Mouse (Mus musculus) forebrain, embryonic 13.5 days (tissue): ENCODE measurements around the gene Ank3. TPM values are rescaled to one million over a fixed set of nuclear protein-coding genes. Genes with fewer than 3 reads are reported as not detected.
A peak's percentile ranks its signal among the peaks of the same experiment; 100 is the strongest.

Experiments used
- ATAC-seq: fragments of 200-750 bp; cut with Nextera tagmentation; 2 replicates; pipeline ENCODE4 v1.8.0; 2017
- H3K27ac ChIP-seq: fragments of 300-500 bp; sonication (generic); 2 replicates; pipeline ENCODE4 v1.5.1; 2015; ENCODE audit warnings: inconsistent platforms, mild to moderate bottlenecking, moderate library complexity
- H3K27me3 ChIP-seq: fragments of 300-500 bp; sonication (generic); 2 replicates; pipeline ENCODE4 v1.6.1; 2015; ENCODE audit warnings: mild to moderate bottlenecking, inconsistent platforms
- H3K36me3 ChIP-seq: fragments of 300-500 bp; sonication (generic); 2 replicates; pipeline ENCODE4 v1.6.1; 2015; ENCODE audit warnings: mild to moderate bottlenecking, inconsistent platforms; ENCODE audit not compliant: poor library complexity, severe bottlenecking
- H3K4me1 ChIP-seq: fragments of 300-500 bp; sonication (generic); 2 replicates; pipeline ENCODE4 v1.6.1; 2015; ENCODE audit warnings: inconsistent platforms
- H3K4me2 ChIP-seq: fragments of 300-500 bp; sonication (generic); 2 replicates; pipeline ENCODE4 v1.6.1; 2015; ENCODE audit warnings: inconsistent platforms, mild to moderate bottlenecking, moderate library complexity
- H3K4me3 ChIP-seq: fragments of 300-500 bp; sonication (generic); 2 replicates; pipeline ENCODE4 v1.5.1; 2015; ENCODE audit warnings: mild to moderate bottlenecking, inconsistent platforms
- H3K9ac ChIP-seq: fragments of 300-500 bp; sonication (generic); 2 replicates; pipeline ENCODE4 v1.6.1; 2015; ENCODE audit warnings: mild to moderate bottlenecking, inconsistent platforms
- H3K9me3 ChIP-seq: fragments of 300-500 bp; sonication (generic); replicated peaks from 2 replicates; pipeline ENCODE4 v1.6.1; 2016; ENCODE audit warnings: inconsistent platforms
- WGBS: fragments of 180-500 bp; shearing (Covaris S2); methylation state at CpG from one replicate; pipeline ENCODE4 v1.1.7; 2015; 5-methylcytosine and 5-hydroxymethylcytosine counted together
- polyA plus RNA-seq: library from polyadenylated mRNA; unstranded; fragments of >200 nt; fragmentation: Nextera tagmentation; extraction: Ambion mirVana; gene quantifications from 2 replicates; pipeline ENCODE4 v1.2.1, GENCODE M21; 2015

Gene Ank3
- polyA plus RNA-seq, 1 experiment from 2014 or later: 63.5 TPM

DNA sequence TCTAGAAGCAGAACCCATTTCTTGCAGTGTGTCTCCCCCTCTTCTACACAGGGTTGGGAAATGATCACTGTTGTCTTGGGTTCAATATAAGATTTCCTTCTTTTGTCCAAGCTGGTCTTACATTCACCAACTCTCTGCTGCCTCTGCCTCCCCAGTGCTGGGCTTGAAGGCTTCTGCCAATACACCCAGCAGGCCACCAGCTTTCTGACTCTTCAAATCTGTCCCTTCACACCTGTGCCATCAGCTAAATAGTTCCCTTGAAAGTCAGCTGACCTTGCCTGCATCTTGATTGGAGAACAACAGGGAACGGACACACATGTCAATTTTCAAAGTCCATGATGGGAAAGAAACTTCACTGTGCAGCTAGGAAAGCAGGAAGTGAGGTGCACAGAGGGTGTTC, 300.1 kb downstream of the Ank3 start:
- Histone ChIP-seq H3K9me3 (no peaks in the 10 kb centered on the region), H3K36me3 (no peaks in the 10 kb centered on the region), H3K27me3 (no peaks in the 10 kb centered on the region), H3K4me3 (no peak overlapping the region), H3K4me2 (no peak overlapping the region), H3K27ac (no peak overlapping the region), H3K4me1 (no peaks in the 10 kb centered on the region), H3K9ac (no peak overlapping the region)
- 91% methylated on average over 1 of the region's 1 CpGs for WGBS
- no peak for ATAC-seq

DNA sequence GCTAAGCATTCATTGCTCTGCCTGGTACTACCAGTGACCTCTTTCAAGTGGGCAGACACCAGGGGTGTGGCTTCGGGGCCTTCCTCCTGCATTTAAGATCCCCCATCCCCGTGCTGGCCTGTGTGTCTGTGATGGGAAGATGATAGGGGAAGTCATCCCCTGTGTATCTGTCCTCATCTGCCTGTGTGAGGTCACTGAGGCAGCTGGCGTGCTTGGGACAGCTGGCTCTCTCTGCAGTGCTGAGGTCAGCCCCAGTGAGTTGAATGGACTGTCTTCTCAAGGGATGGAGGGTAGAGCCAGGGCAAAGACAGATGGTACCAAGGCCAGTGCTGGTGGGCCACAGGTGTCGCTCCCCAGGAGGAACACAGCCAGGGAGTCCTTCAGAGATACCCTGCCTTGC, 302.7 kb downstream of the Ank3 start:
- Histone ChIP-seq H3K4me3 (no peak overlapping the region), H3K4me1 (peaks cover 8% of the 10 kb centered on the region), H3K9me3 (no peaks in the 10 kb centered on the region), H3K4me2 (no peak overlapping the region), H3K36me3 (no peaks in the 10 kb centered on the region), H3K27me3 (no peaks in the 10 kb centered on the region), H3K27ac (no peak overlapping the region), H3K9ac (no peak overlapping the region)
- ATAC-seq: no peak
- 66% methylated on average over 4 of the region's 4 CpGs for WGBS

DNA sequence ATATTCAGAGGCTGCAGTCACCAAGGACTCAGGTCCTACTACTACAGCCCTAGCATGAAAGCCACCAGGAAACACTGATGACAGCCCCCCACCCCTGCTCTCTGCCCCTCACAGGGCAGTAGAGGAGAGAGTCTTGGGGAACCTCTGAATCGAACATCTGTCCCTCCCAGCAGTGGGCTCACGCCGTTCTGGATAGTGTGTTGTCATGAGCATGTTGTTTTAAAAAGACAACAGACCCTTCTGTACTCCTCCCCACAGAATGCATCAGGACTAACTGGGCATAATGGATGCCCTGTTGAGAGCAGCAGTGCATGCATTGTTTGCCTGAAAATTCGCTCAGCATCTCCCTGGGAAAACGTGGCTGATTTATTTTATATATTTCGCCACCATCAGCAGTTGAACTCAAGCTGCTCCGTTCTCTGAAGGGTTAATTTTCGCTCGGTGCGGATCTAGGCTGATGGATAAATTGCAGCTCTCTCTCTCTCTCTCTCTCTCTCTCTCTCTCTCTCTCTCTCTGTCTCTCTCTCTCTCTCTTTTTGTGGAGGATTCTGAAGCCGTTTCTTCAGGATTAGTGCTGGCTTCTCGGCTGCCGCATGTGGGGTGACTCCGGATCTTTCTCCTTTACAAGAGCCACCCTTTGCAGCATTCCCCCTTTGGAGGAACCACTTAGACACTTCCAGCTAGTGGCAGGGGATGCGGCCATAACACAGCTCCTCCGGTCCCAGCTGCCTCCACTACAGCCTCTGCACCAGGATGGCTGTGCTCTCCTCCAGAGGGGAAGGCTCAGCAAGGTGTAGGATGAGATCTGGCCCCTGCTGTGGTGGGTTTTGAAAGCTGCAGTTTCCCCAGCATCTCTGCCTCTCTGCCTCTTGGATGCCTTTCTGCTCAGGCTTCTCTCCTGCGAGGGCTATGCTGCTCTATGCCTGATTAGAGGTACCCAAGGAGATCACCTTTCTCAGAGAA, 307.5 kb downstream of the Ank3 start:
- H3K27me3 ChIP-seq: no peaks in the 10 kb centered on the region
- 1% methylated on average over 17 of the region's 17 CpGs for WGBS
- H3K4me2 ChIP-seq: peak overlapping the region; percentile 69
- H3K9me3 ChIP-seq: no peaks in the 10 kb centered on the region
- H3K4me3 ChIP-seq: peak overlapping the region; percentile 50
- H3K9ac ChIP-seq: peak overlapping the region; percentile 78
- no peaks in the 10 kb centered on the region for H3K36me3 ChIP-seq
- peak overlapping the region; percentile 92 for H3K27ac ChIP-seq
- peaks cover 52% of the 10 kb centered on the region for H3K4me1 ChIP-seq
- ATAC-seq: peak; percentile 79

DNA sequence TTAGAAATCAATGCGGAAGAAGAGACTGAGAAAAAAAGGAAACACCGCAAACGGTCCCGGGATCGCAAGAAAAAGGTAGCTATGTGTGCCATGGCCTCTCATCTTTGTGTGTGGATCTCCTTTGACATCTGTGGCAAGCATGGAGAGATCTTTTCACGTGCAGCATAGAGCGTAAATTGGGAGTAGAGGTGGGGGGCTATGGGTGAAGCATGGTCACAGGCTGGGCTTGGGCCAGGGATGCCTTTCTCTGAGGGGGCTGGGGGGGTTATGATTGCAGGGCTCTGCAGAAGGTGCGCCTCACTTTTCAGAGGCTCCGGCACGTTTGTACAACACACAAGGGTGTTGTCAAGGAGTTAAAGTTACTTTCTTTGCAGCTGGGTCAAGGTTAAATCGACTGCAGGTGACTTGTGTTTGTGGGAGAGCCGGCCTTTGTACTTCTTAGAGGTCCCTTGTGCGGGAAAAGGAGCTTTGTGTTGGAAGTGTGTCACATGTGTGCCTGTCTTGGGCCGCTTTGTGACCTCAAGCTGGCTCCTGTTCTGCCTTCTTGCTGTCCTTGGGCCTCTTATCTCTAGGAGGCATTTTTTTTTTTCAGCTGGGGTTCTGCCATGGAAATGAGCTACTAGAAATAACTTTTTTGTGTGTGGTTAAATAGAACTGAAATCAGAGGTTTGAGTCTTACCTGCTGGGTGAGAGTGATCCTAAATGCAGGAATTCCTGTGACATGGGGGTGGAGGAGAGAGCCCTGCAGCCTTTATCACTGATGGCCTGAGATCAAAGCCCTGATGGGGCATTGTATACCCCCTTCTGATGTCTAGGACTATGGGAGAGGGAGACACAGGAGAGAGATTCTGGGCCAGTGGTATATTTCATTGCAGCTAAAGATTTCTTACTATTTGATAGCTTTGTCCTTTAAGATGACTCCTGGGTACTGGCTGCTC, 308.5 kb downstream of the Ank3 start:
- Histone ChIP-seq H3K9ac (peak overlapping the region; percentile 78), H3K36me3 (no peaks in the 10 kb centered on the region), H3K27ac (peak overlapping the region; percentile 92), H3K27me3 (no peaks in the 10 kb centered on the region), H3K4me2 (peak overlapping the region; percentile 69), H3K9me3 (no peaks in the 10 kb centered on the region), H3K4me1 (peaks cover 52% of the 10 kb centered on the region), H3K4me3 (peak overlapping the region; percentile 50)
- peak; percentile 19; the same call in 1 of the 2 replicates for ATAC-seq
- 14% methylated on average over 14 of the region's 14 CpGs for WGBS

DNA sequence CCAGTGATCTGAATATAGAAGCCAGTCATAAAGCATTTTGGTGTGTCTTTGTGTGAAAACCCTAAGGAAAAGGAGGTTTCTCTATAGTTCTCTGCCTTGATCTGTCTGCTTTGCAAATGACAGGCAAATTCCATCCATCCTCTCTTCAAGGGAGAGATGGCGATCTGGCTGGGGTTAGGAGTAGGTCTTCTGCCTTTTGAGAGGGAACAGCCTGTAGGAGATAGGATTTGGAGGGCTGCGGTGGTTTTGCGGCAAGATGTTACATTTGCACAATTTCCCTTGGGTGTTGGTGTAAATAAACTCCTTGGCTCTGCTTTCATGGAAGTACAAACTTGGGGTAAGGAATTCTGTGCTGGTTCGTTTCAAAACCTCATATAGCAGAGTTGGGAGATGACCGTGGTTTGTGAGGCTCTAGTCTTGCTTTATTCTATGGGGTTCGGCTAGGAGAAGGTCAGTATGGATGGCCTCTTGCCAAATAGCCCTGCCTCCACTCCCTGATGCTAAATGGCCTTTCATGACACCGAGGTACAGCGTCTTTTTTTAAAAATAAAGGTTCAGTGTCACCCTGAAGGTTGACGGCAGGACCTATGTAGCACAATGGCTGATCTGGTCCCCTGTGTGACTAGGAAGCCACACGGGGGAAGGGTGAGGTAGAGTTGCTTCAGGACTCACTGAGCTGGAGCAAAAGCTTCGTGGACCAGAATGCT, 309.4 kb downstream of the Ank3 start:
- WGBS: 75% methylated on average over 11 of the region's 11 CpGs
- Histone ChIP-seq H3K36me3 (no peaks in the 10 kb centered on the region), H3K4me2 (peak overlapping the region; percentile 69), H3K27me3 (no peaks in the 10 kb centered on the region), H3K4me1 (peaks cover 52% of the 10 kb centered on the region), H3K4me3 (peak overlapping the region; percentile 50), H3K9ac (peak overlapping the region; percentile 78), H3K27ac (0 out of 2 replicates have a peak overlapping the region, but pooled peaks have one; percentile 92), H3K9me3 (no peaks in the 10 kb centered on the region)
- no peak for ATAC-seq

DNA sequence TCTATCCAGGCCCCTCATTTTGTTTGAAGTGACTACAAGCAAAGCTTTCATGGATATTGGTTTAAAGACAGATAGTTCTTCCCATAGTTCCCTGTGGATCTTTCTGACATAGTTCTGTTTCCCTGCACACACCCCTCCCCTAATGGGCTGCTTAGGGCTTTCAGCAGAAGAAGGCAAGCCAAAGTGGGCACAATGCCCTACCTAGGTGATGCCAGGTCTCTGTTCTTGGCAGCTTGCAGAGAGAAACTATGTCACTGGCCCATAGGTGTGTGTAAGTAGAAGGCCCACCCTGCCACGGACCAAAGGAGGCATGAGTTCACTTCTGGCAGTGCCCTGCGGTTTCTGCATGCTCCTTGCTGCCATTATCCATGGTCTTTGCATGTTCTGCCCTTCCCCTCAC, 311.1 kb downstream of the Ank3 start:
- Histone ChIP-seq H3K27me3 (no peaks in the 10 kb centered on the region), H3K27ac (no peak overlapping the region), H3K4me1 (peaks cover 52% of the 10 kb centered on the region), H3K9me3 (no peaks in the 10 kb centered on the region), H3K36me3 (no peaks in the 10 kb centered on the region), H3K4me2 (0 out of 2 replicates have a peak overlapping the region, but pooled peaks have one; percentile 5), H3K9ac (no peak overlapping the region), H3K4me3 (no peak overlapping the region)
- 86% methylated on average over 2 of the region's 2 CpGs for WGBS
- ATAC-seq: no peak

DNA sequence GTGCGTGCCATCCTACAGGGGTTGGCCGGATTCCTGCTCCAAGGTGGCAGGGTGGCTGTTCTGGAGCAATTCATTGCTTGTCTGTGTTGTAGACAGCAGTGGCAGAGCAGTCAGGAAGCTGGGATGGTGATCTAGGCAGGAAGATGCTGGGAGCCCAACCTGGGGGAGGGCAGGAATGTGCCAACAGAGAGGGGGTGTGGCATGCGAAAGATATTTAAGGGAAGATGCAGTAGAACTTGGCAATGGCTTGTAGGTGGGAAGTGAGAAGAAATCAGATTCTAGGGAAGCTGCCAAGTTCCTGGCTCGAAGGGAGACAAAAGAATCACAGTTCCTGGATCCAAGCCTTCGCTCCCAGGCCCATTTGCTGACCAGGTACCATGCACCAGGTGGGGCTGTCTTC, 312.2 kb downstream of the Ank3 start:
- ATAC-seq: no peak
- WGBS: 85% methylated on average over 5 of the region's 5 CpGs
- H3K36me3 ChIP-seq: no peaks in the 10 kb centered on the region
- H3K4me2 ChIP-seq: no peak overlapping the region
- no peak overlapping the region for H3K27ac ChIP-seq
- peaks cover 46% of the 10 kb centered on the region for H3K4me1 ChIP-seq
- no peak overlapping the region for H3K4me3 ChIP-seq
- H3K27me3 ChIP-seq: no peaks in the 10 kb centered on the region
- no peak overlapping the region for H3K9ac ChIP-seq
- H3K9me3 ChIP-seq: no peaks in the 10 kb centered on the region

DNA sequence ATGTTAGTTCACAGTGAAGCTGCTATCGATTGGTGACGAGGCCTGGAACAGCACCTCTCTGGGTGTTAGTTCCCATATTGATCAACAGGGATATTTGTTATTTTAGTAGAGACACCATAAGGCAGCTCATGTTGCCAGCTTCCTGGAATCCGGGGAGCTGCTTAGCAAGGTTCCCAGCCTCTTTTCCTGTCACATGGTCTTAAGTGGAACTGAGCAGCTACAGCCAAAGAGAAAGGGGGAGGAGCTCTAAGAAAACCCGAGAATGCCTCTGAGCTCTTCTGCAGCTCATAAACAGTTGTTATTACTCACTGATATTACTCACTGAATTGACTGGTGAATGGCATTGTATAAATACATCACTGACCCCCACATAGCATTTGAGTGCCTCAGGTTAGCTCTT, 318.3 kb downstream of the Ank3 start:
- H3K27me3 ChIP-seq: 0 out of 2 replicates have a peak, but pooled peaks cover 5% of the 10 kb centered on the region
- 77% methylated on average over 4 of the region's 4 CpGs for WGBS
- H3K27ac ChIP-seq: no peak overlapping the region
- peaks cover 44% of the 10 kb centered on the region for H3K4me1 ChIP-seq
- no peak overlapping the region for H3K9ac ChIP-seq
- no peak overlapping the region for H3K4me2 ChIP-seq
- peak; percentile 55 for ATAC-seq
- no peak overlapping the region for H3K4me3 ChIP-seq
- H3K36me3 ChIP-seq: no peaks in the 10 kb centered on the region
- no peaks in the 10 kb centered on the region for H3K9me3 ChIP-seq

DNA sequence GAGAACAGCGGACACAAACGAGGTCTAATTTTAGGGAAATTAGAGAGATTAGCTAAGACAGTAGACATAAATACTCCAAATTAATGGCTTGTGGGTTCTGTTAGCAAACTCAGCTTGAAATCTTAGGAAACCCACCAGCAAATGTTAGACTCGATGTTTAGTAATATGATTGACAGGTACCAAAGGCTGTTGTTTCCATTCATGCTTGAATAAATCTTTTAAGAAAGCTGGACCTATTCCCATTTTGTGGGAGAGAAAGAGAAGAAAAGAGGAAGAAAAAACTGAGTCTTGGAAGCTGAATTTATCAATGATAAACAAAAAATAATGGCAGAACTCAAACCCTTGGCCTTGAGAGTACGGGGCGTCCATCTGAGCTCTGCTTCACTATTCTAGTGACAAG, 320.8 kb downstream of the Ank3 start:
- 15% methylated on average over 5 of the region's 5 CpGs for WGBS
- H3K27ac ChIP-seq: peak overlapping the region; percentile 75
- no peak overlapping the region for H3K4me3 ChIP-seq
- no peaks in the 10 kb centered on the region for H3K36me3 ChIP-seq
- no peaks in the 10 kb centered on the region for H3K9me3 ChIP-seq
- ATAC-seq: no peak
- 0 out of 2 replicates have a peak overlapping the region, but pooled peaks have one; percentile 4 for H3K9ac ChIP-seq
- peak overlapping the region; percentile 27 for H3K4me2 ChIP-seq
- peaks cover 46% of the 10 kb centered on the region for H3K4me1 ChIP-seq
- H3K27me3 ChIP-seq: 0 out of 2 replicates have a peak, but pooled peaks cover 5% of the 10 kb centered on the region

DNA sequence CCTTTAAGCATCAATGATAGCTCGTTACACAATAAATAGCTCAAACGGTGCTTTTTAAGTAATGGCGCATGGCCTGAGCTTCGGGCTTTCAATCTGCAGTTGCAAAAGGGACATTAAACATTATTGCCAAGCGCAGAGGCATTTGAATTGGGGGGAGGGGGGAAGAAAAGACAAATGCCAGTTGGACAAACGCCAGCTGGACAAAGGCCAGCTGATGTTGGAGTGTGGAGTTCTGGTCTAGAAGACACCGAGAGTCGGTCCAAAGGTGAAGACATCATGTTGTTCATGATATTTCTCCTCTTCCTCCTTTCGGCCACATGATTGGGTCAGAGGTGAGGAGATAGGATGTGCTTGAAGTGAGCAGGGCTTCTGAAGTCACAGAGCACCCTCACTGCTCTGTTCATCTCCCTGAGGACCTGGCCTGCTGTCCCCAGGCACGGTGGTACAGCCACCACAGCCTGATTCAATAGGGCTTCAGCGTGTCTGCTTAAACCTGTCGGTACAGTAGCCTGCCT, 321.4 kb downstream of the Ank3 start:
- peak overlapping the region; percentile 39; the same call in 1 of the 2 replicates for H3K9ac ChIP-seq
- H3K4me2 ChIP-seq: peak overlapping the region; percentile 27
- H3K36me3 ChIP-seq: no peaks in the 10 kb centered on the region
- 0 out of 2 replicates have a peak, but pooled peaks cover 5% of the 10 kb centered on the region for H3K27me3 ChIP-seq
- 21% methylated on average over 12 of the region's 12 CpGs for WGBS
- H3K4me1 ChIP-seq: peaks cover 46% of the 10 kb centered on the region
- peak overlapping the region; percentile 75 for H3K27ac ChIP-seq
- H3K9me3 ChIP-seq: no peaks in the 10 kb centered on the region
- peak; percentile 44; the same call in 1 of the 2 replicates for ATAC-seq
- H3K4me3 ChIP-seq: no peak overlapping the region

DNA sequence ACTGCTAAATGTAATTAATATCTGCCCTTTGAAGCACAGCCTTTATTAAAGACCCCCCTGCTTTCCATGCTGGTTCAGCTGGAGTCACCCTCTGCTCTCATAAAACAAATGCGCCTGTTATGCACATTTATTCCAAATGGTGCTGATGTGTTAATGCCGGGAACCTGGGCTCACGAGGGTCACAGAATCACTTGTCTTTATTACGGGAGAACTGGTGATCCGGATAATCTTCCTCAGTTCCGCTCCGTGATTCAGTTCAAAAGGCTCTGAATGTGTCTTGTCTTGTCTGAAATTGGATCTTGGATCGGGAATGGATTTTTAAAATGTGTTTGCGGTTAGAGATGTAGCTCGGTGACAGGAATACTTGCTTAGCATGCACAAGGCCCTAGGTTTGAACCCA, 321.9 kb downstream of the Ank3 start:
- no peaks in the 10 kb centered on the region for H3K36me3 ChIP-seq
- ATAC-seq: peak; percentile 17; the same call in 1 of the 2 replicates
- H3K27me3 ChIP-seq: 0 out of 2 replicates have a peak, but pooled peaks cover 5% of the 10 kb centered on the region
- peak overlapping the region; percentile 75 for H3K27ac ChIP-seq
- H3K4me1 ChIP-seq: peaks cover 46% of the 10 kb centered on the region
- H3K9ac ChIP-seq: 0 out of 2 replicates have a peak overlapping the region, but pooled peaks have one; percentile 39
- 29% methylated on average over 10 of the region's 10 CpGs for WGBS
- H3K4me2 ChIP-seq: peak overlapping the region; percentile 27; the same call in 1 of the 2 replicates
- H3K4me3 ChIP-seq: no peak overlapping the region
- no peaks in the 10 kb centered on the region for H3K9me3 ChIP-seq
